ENCODE assay signal across 8 mouse cellular contexts in the genomic region with DNA sequence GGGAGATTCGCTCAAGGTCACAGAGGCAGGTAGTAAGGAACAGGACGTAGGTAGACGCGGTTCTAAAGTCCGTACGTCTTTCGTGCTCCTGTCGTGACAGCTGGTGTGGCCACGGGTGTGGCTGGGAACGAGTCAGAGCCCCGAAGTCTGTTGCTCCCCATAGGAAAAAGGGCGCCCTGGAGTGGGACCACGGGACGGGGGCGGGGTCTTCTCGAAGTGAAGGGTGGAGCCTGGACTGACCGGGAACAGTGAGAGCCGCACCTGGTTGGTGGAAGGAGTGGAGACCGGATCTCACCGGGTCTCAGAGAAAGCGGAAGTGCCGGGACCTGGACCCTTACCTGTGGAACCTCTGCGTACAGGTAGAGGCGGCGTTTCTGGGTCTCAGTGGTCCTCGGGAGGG. TPM values are rescaled to one million over a fixed set of nuclear protein-coding genes. Genes with fewer than 3 reads are reported as not detected.
DNase-seq lines count a peak whose midpoint lies in the region; ATAC-seq and TF ChIP-seq lines count a peak whose summit lies in the region.
"Had no signal": no experiment of that assay in that cellular context is flagged by ENCODE, and none has a peak within 500 bp of the region (broad histone marks: within the 10 kb centered on the region; RNA-seq: fewer than 3 reads in every experiment).

No protein-coding gene starts in this region.

- no peak for TF ChIP-seq CTCF in stomach, postnatal 0 days (IDR thresholded peaks at IDR 0.05; ENCODE audit: low read depth)

- peak overlapping the region; percentile 46 for H3K9ac ChIP-seq in ES-E14 (ENCODE audit: insufficient read depth, low read depth, low read length, poor library complexity, severe bottlenecking)
- H3K9ac ChIP-seq in forebrain, embryonic 16.5 days (replicated peaks; ENCODE audit: low read depth, low read length): peak overlapping the region; percentile 16; the same call in 1 of the 2 replicates
- H3K9ac ChIP-seq in kidney, embryonic 14.5 days (ENCODE audit: low read depth, low read length): peak overlapping the region; percentile 57
- peak overlapping the region; percentile 53 for H3K9ac ChIP-seq in stomach, postnatal 0 days (ENCODE audit: low read length)

- peak overlapping the region; percentile 63 to 97 for H3K4me3 ChIP-seq in ES-E14 (ENCODE audit: insufficient read depth in 1 of 2, low read depth in 1 of 2, low read length in 2 of 2, poor library complexity in 1 of 2, severe bottlenecking in 1 of 2)
- peak overlapping the region; percentile 41 for H3K4me3 ChIP-seq in forebrain, embryonic 16.5 days (replicated peaks; ENCODE audit: low read length)
- H3K4me3 ChIP-seq in kidney, embryonic 14.5 days (ENCODE audit: low read length): peak overlapping the region; percentile 48
- H3K4me3 ChIP-seq in stomach, postnatal 0 days (ENCODE audit: low read depth, low read length): peak overlapping the region; percentile 45

- DNase-seq in ES-E14 (ENCODE audit: low read depth, low spot score): peak; percentile 70
- DNase-seq in brain, adult 2 months (ENCODE audit: low read depth, low spot score): peak; percentile 45
- peak; percentile 76 for DNase-seq in lung, postnatal 10 days
- peak; percentile 93 for DNase-seq in stomach, postnatal 0 days (ENCODE audit: low spot score)
- no peak for DNase-seq in gastrocnemius, adult 8-10 months (ENCODE audit: low spot score in 2 of 2)

- H3K27ac ChIP-seq in ES-E14 (ENCODE audit: insufficient read depth, low read depth, low read length, poor library complexity, severe bottlenecking): no peak overlapping the region
- no peak overlapping the region for H3K27ac ChIP-seq in forebrain, embryonic 16.5 days (ENCODE audit: low read length)
- no peak overlapping the region for H3K27ac ChIP-seq in kidney, embryonic 14.5 days (ENCODE audit: low read depth, low read length)
- H3K27ac ChIP-seq in stomach, postnatal 0 days (replicated peaks): peak overlapping the region; percentile 73
- H3K27ac ChIP-seq: macrophage had no signal

- WGBS in forebrain, embryonic 16.5 days: under 1% methylated on average over 26 of the region's 26 CpGs
- under 1% methylated on average over 26 of the region's 26 CpGs for WGBS in kidney, embryonic 14.5 days
- 1% methylated on average over 26 of the region's 26 CpGs for WGBS in stomach, postnatal 0 days

- no peaks in the 10 kb centered on the region for H3K4me1 ChIP-seq in ES-E14 (ENCODE audit: control insufficient read depth in 2 of 2, insufficient read depth in 2 of 2, low read length in 2 of 2, poor library complexity in 1 of 2)
- H3K4me1 ChIP-seq in forebrain, embryonic 16.5 days (replicated peaks; ENCODE audit: control insufficient read depth, insufficient read depth, low read length): peaks cover 9% of the 10 kb centered on the region
- H3K4me1 ChIP-seq in kidney, embryonic 14.5 days (ENCODE audit: control insufficient read depth, insufficient read depth, low read length): no peaks in the 10 kb centered on the region
- no peaks in the 10 kb centered on the region for H3K4me1 ChIP-seq in stomach, postnatal 0 days (replicated peaks; ENCODE audit: control insufficient read depth, insufficient read depth)

- no peaks in the 10 kb centered on the region for H3K36me3 ChIP-seq in ES-E14 (ENCODE audit: control insufficient read depth, insufficient read depth, low read length, poor library complexity, severe bottlenecking)
- no peaks in the 10 kb centered on the region for H3K36me3 ChIP-seq in forebrain, embryonic 16.5 days (ENCODE audit: control insufficient read depth, insufficient read depth)
- no peaks in the 10 kb centered on the region for H3K36me3 ChIP-seq in kidney, embryonic 14.5 days (ENCODE audit: control insufficient read depth, insufficient read depth, low read length)
- H3K36me3 ChIP-seq in stomach, postnatal 0 days (ENCODE audit: control insufficient read depth, insufficient read depth, low read length): no peaks in the 10 kb centered on the region

- peak; percentile 20; the same call in 1 of the 2 replicates for ATAC-seq in forebrain, embryonic 16.5 days
- peak; percentile 88 for ATAC-seq in kidney, embryonic 14.5 days (ENCODE audit: low FRiP score, low TSS enrichment)
- peak; percentile 95 for ATAC-seq in stomach, postnatal 0 days (ENCODE audit: low FRiP score, low TSS enrichment)

- no peak for TF ChIP-seq EP300 in stomach, postnatal 0 days (optimal IDR thresholded peaks at IDR 0.05)

- peak overlapping the region; percentile 66 for H3K4me2 ChIP-seq in forebrain, embryonic 16.5 days (ENCODE audit: low read length)
- peak overlapping the region; percentile 92 for H3K4me2 ChIP-seq in kidney, embryonic 14.5 days (replicated peaks; ENCODE audit: low read depth, low read length)
- H3K4me2 ChIP-seq in stomach, postnatal 0 days (replicated peaks; ENCODE audit: low read depth): peak overlapping the region; percentile 82

- H3K27me3 ChIP-seq in forebrain, embryonic 16.5 days (replicated peaks; ENCODE audit: control insufficient read depth, insufficient read depth, low read length): peaks cover 8% of the 10 kb centered on the region; the same call in 1 of the 2 replicates
- no peaks in the 10 kb centered on the region for H3K27me3 ChIP-seq in kidney, embryonic 14.5 days (ENCODE audit: control insufficient read depth, insufficient read depth, low read length)
- no peaks in the 10 kb centered on the region for H3K27me3 ChIP-seq in stomach, postnatal 0 days (ENCODE audit: control insufficient read depth, insufficient read depth, low read length)

- H3K9me3 ChIP-seq in ES-E14 (ENCODE audit: control insufficient read depth, insufficient read depth, low read depth, low read length): no peaks in the 10 kb centered on the region
- H3K9me3 ChIP-seq in forebrain, embryonic 16.5 days (ENCODE audit: control insufficient read depth, low read length): no peaks in the 10 kb centered on the region
- H3K9me3 ChIP-seq in kidney, embryonic 14.5 days (ENCODE audit: control insufficient read depth, low read length): no peaks in the 10 kb centered on the region
- no peaks in the 10 kb centered on the region for H3K9me3 ChIP-seq in stomach, postnatal 0 days (ENCODE audit: control insufficient read depth, low read length)

- in situ Hi-C loops in ES-E14 (cut with MboI; ENCODE audit: low sequenced_read_pairs in 2 of 2, unreplicated experiment in 2 of 2): loop anchor here (10.0 to 25.0 kb wide), 2 partner anchors 293 to 476 kb away; no protein-coding TSS in a partner anchor

TF ChIP-seq in ES-E14, 5 proteins besides CTCF, POLR2A, EP300 and RAD21:
- TF ChIP-seq CHD2 (IDR thresholded peaks at IDR 0.05; ENCODE audit: low read depth, low read length) (no peak), MAFK (IDR thresholded peaks at IDR 0.05; ENCODE audit: insufficient read depth, low read depth, low read length) (no peak), ZNF384 (IDR thresholded peaks at IDR 0.05; ENCODE audit: low read depth, low read length) (no peak), HCFC1 (IDR thresholded peaks at IDR 0.05; ENCODE audit: borderline replicate concordance, insufficient read depth, low read length) (no peak), ZC3H11A (IDR thresholded peaks at IDR 0.05; ENCODE audit: borderline replicate concordance, low read depth, low read length) (no peak)

RNA-seq across cellular contexts. Expression of a gene that starts 7.4 kb away (rescaled TPM):
- total RNA-seq in ES-E14 (2012; rRNA removed): 7.2 and 9.4 TPM in 2 replicates
- 0.17 TPM in 1 of 2 replicates, not detected in the other for polyA plus RNA-seq in forebrain, embryonic 16.5 days (2015; fragmentation: Nextera tagmentation; extraction: Ambion mirVana)
- polyA plus RNA-seq in kidney, embryonic 14.5 days (2014; fragmentation: Nextera tagmentation; extraction: Ambion mirVana): 1.1 and 1.9 TPM in 2 replicates
- polyA plus RNA-seq in stomach, postnatal 0 days (2015; fragmentation: Nextera tagmentation; extraction: Ambion mirVana): 19.4 and 22.0 TPM in 2 replicates
- total RNA-seq in gastrocnemius, adult 8-10 months (2022): 1 to 10 TPM; 1.2 to 2.4 (median 1.9) TPM
- polyA plus RNA-seq: macrophage had no signal

RNA-seq across cellular contexts. Expression of a gene that starts 15.1 kb away (rescaled TPM):
- total RNA-seq in ES-E14 (2012; rRNA removed): 1.1 and 1.3 TPM in 2 replicates
- 21.7 and 23.9 TPM in 2 replicates for polyA plus RNA-seq in forebrain, embryonic 16.5 days (2015; fragmentation: Nextera tagmentation; extraction: Ambion mirVana)
- polyA plus RNA-seq in kidney, embryonic 14.5 days (2014; fragmentation: Nextera tagmentation; extraction: Ambion mirVana): 7.0 and 10.2 TPM in 2 replicates
- 4.0 and 4.5 TPM in 2 replicates for polyA plus RNA-seq in stomach, postnatal 0 days (2015; fragmentation: Nextera tagmentation; extraction: Ambion mirVana)
- total RNA-seq in gastrocnemius, adult 8-10 months (2022): 10 to 100 TPM; 18.9 to 27.5 (median 23.1) TPM

RNA-seq across cellular contexts. Expression of a gene that starts 24.3 kb away (rescaled TPM):
- total RNA-seq in ES-E14 (2012; rRNA removed): 2.8 and 5.0 TPM in 2 replicates
- polyA plus RNA-seq in forebrain, embryonic 16.5 days (2015; fragmentation: Nextera tagmentation; extraction: Ambion mirVana): 0.43 and 0.52 TPM in 2 replicates
- polyA plus RNA-seq in kidney, embryonic 14.5 days (2014; fragmentation: Nextera tagmentation; extraction: Ambion mirVana): 2.0 and 3.5 TPM in 2 replicates
- 7.2 and 8.5 TPM in 2 replicates for polyA plus RNA-seq in stomach, postnatal 0 days (2015; fragmentation: Nextera tagmentation; extraction: Ambion mirVana)
- under 1 TPM; 0.13 to 0.43 (median 0.25) TPM for total RNA-seq in gastrocnemius, adult 8-10 months (2022)
- polyA plus RNA-seq: macrophage had no signal

Comparison
In these comparisons a context has a peak if more than half of its experiments do, and no peak if none do; other contexts are left out.
1. DNase-seq: peak in ES-E14 (single experiment), brain, adult 2 months (single experiment), lung, postnatal 10 days (single experiment) and stomach, postnatal 0 days (single experiment); none in gastrocnemius, adult 8-10 months (0 of 2).
2. ATAC-seq: peak in every context shown above with its lines; median percentile 95 in stomach, postnatal 0 days; 88 in kidney, embryonic 14.5 days; 20 in forebrain, embryonic 16.5 days.
3. Peak in every context shown above with its lines, with median percentiles within 50 percentile points of each other: H3K4me3 ChIP-seq, H3K9ac ChIP-seq and H3K4me2 ChIP-seq.